Mouse (Mus musculus): ENCODE measurements around the gene Rps8. TPM values are rescaled to one million over a fixed set of nuclear protein-coding genes. Genes with fewer than 3 reads are reported as not detected.

The Rps8 gene
- total and polyA plus RNA-seq, 3 experiments = 1,132 to 5,186 (median 1,156) TPM

DNA sequence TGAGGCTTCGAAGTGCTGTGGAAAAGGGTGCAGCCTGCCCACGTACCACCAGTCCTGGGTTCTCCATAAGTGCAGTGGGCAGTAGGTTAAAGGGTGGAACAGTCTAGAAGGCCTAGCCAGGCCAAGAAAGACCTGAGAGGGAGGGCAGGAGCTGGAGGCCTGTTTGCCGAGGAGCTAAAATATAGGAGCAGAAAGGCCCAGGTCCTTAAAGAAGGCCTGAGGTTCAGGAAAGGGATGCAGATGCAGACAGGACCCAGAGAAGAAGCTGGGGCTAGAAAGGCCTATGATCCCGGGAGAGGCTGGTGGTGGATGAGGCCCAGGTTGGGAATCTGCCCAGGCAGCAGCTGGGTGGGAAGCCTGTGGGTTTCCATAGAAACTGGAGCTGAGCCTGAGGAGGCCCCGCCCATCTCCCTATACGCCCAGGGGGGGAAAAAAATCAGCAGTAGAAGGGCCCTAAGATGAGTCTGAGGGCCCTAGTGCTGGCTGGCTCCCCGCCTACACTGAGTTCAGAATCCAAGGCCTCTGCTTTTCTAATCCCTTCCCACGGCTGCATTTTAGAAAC lies 30.6 kb downstream of the Rps8 start, which contains the start of gene Btbd19:
Btbd19 (minus strand) TSS at position 378 of the 562 bp plus-strand sequence.
- Histone ChIP-seq H3K9me3 (replicated peaks; ENCODE audit: insufficient read depth, low read length) (no peaks in the 10 kb centered on the region), H3K4me1 (ENCODE audit: control insufficient read depth in 1 of 2, insufficient read depth in 2 of 2, low read length in 2 of 2) (peaks cover 5 to 36% of the 10 kb centered on the region in 2 experiments), H3K27ac (ENCODE audit: control insufficient read depth, low read depth, low read length) (peak within 1 kb of the TSS; percentile 100), H3K79me2 (ENCODE audit: control insufficient read depth, insufficient read depth, low read length, poor library complexity) (peaks cover 5% of the 10 kb centered on the region; the same call in 1 of the 2 replicates), H3K36me3 (ENCODE audit: control insufficient read depth in 1 of 2, insufficient read depth in 2 of 2, low read length in 2 of 2) (peaks cover 0 to 30% of the 10 kb centered on the region in 2 experiments; a peak in 2 of 4 replicates), H3K9ac (ENCODE audit: control insufficient read depth, low read depth, low read length, poor library complexity, severe bottlenecking) (peak within 1 kb of the TSS; percentile 83), H3K4me3 (ENCODE audit: control insufficient read depth in 1 of 2, insufficient read depth in 1 of 2, low read depth in 2 of 2, low read length in 2 of 2) (peak within 1 kb of the TSS; percentile 32 to 54), H3K27me3 (ENCODE audit: control insufficient read depth in 1 of 2, insufficient read depth in 2 of 2, low read length in 2 of 2) (no peaks in the 10 kb centered on the region)
- DNase-seq (ENCODE audit: low read depth, low spot score) = peak; percentile 76
- TF ChIP-seq CHD1 (IDR thresholded peaks at IDR 0.05; ENCODE audit: low read depth, low read length) = 0 out of 2 replicates have a peak, but pooled peaks have one; percentile 94
- peak; percentile 68 for TF ChIP-seq ZNF384 (IDR thresholded peaks at IDR 0.05; ENCODE audit: low read depth, low read length)
- no peak for TF ChIP-seq RCOR1 (IDR thresholded peaks at IDR 0.05; ENCODE audit: low read depth, low read length)
- peak; percentile 55; the same call in 1 of the 2 replicates for TF ChIP-seq SIN3A (IDR thresholded peaks at IDR 0.05; ENCODE audit: low read length)
- peak; percentile 11; the same call in 1 of the 2 replicates for TF ChIP-seq ETS1 (IDR thresholded peaks at IDR 0.05; ENCODE audit: low read depth, low read length)
- no peak for TF ChIP-seq ZC3H11A (IDR thresholded peaks at IDR 0.05; ENCODE audit: low read depth, low read length)
- peak; percentile 36; the same call in 1 of the 2 replicates for TF ChIP-seq MXI1 (IDR thresholded peaks at IDR 0.05; ENCODE audit: low read depth, low read length)
- no peak for TF ChIP-seq SMC3 (IDR thresholded peaks at IDR 0.05; ENCODE audit: low read depth, low read length)

DNA sequence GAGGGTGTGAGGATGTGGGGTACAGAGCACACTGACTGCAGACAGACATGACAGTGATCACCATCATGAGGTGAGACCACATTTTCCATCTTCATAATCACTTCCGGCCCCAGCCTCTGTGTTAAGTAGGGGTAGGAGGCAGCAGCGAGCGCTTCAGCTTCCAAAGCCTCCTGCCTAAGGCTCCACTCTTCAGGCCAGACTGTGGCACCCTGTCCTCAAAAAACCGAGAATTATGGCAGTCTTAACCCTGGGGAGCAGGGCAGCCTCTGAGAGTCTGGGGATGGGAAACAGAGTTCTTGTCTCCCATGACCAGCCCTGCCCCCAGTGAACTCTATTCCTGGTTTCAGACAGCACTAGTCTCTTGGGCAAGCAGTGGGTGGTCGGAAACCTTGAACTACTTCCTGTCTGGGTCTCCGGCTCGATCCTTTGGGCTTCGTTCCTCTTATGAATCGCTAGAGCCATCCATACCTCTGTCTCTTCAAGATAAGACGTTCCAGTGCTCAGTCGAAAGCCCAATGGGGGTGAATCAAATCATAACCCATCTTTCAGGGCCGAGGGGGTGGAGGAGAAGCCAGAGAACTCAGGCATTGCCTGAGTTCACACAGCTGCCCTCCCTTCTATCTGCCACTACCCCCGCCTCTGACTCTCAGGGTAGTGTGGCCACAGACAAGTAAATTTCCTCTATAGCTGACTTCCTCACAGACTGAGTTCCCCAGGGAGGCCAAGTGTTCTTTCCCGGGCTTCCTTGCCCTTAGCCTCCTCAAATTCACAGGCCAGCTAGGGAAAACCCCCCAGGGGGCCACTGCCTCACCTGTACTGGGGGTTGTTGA lies 31.3 kb downstream of the Rps8 start:
- H3K36me3 ChIP-seq (ENCODE audit: control insufficient read depth in 1 of 2, insufficient read depth in 2 of 2, low read length in 2 of 2) = peaks cover 0 to 31% of the 10 kb centered on the region in 2 experiments; a peak in 2 of 4 replicates
- peak overlapping the region; percentile 100 for H3K27ac ChIP-seq (ENCODE audit: control insufficient read depth, low read depth, low read length)
- peaks cover 11% of the 10 kb centered on the region; the same call in 1 of the 2 replicates for H3K79me2 ChIP-seq (ENCODE audit: control insufficient read depth, insufficient read depth, low read length, poor library complexity)
- H3K4me1 ChIP-seq (ENCODE audit: control insufficient read depth in 1 of 2, insufficient read depth in 2 of 2, low read length in 2 of 2) = peaks cover 5 to 36% of the 10 kb centered on the region in 2 experiments
- H3K9ac ChIP-seq (ENCODE audit: control insufficient read depth, low read depth, low read length, poor library complexity, severe bottlenecking) = peak overlapping the region; percentile 83
- H3K9me3 ChIP-seq (replicated peaks; ENCODE audit: insufficient read depth, low read length) = no peaks in the 10 kb centered on the region
- DNase-seq (ENCODE audit: low read depth, low spot score) = peak; percentile 96
- no peaks in the 10 kb centered on the region for H3K27me3 ChIP-seq (ENCODE audit: control insufficient read depth in 1 of 2, insufficient read depth in 2 of 2, low read length in 2 of 2)
- peak overlapping the region; percentile 32 to 54 for H3K4me3 ChIP-seq (ENCODE audit: control insufficient read depth in 1 of 2, insufficient read depth in 1 of 2, low read depth in 2 of 2, low read length in 2 of 2)
- TF ChIP-seq USF1 (IDR thresholded peaks at IDR 0.05; ENCODE audit: low read depth, low read length) (no peak), CTCF (IDR thresholded peaks at IDR 0.05 in 2 of 3, conservative IDR thresholded peaks at IDR 0.05 in 1 of 3; ENCODE audit: control insufficient read depth in 1 of 3, insufficient read depth in 1 of 3, low read depth in 2 of 3, low read length in 3 of 3, poor library complexity in 1 of 3, severe bottlenecking in 1 of 3) (no peak), BHLHE40 (IDR thresholded peaks at IDR 0.05; ENCODE audit: borderline replicate concordance, low read depth, low read length) (no peak), RCOR1 (IDR thresholded peaks at IDR 0.05; ENCODE audit: low read depth, low read length) (no peak; the same call in none of the 2 replicates), MXI1 (IDR thresholded peaks at IDR 0.05; ENCODE audit: low read depth, low read length) (no peak), MYC (IDR thresholded peaks at IDR 0.05; ENCODE audit: low read depth, low read length) (0 out of 2 replicates have a peak, but pooled peaks have one; percentile 17), JUND (IDR thresholded peaks at IDR 0.05; ENCODE audit: low read depth, low read length) (no peak), EP300 (IDR thresholded peaks at IDR 0.05; ENCODE audit: low read depth in 1 of 2, low read length in 2 of 2) (peak; percentile 39 to 77; a peak in 3 of 4 replicates), MAFK (IDR thresholded peaks at IDR 0.05; ENCODE audit: borderline replicate concordance, low read depth, low read length) (no peak; the same call in 1 of the 2 replicates), SIN3A (IDR thresholded peaks at IDR 0.05; ENCODE audit: low read length) (peak; percentile 74; the same call in 1 of the 2 replicates), MAX (IDR thresholded peaks at IDR 0.05; ENCODE audit: low read length) (no peak), POLR2A (IDR thresholded peaks at IDR 0.05; ENCODE audit: control insufficient read depth in 1 of 2, insufficient read depth in 1 of 2, low read depth in 1 of 2, low read length in 2 of 2, poor library complexity in 1 of 2) (peak in 1 of 2 experiments; percentile 71; a peak in 2 of 4 replicates), CHD1 (IDR thresholded peaks at IDR 0.05; ENCODE audit: low read depth, low read length) (no peak), MYB (IDR thresholded peaks at IDR 0.05; ENCODE audit: low read depth, low read length) (no peak), UBTF (IDR thresholded peaks at IDR 0.05; ENCODE audit: borderline replicate concordance, insufficient read depth, low read depth, low read length) (no peak), GABPA (IDR thresholded peaks at IDR 0.05; ENCODE audit: low read depth, low read length) (no peak), CHD2 (IDR thresholded peaks at IDR 0.05; ENCODE audit: low read length) (no peak; the same call in 1 of the 2 replicates), TBP (IDR thresholded peaks at IDR 0.05; ENCODE audit: low read depth, low read length) (no peak; the same call in none of the 2 replicates), NELFE (IDR thresholded peaks at IDR 0.05; ENCODE audit: low read depth, low read length) (peak; percentile 66), ZMIZ1 (IDR thresholded peaks at IDR 0.05; ENCODE audit: low read depth, low read length) (no peak; the same call in 1 of the 2 replicates), KAT2A (conservative IDR thresholded peaks at IDR 0.05; ENCODE audit: low read depth, low read length) (no peak), MEF2A (IDR thresholded peaks at IDR 0.05; ENCODE audit: extremely low read depth, insufficient replicate concordance, low read depth, low read length, poor library complexity, severe bottlenecking) (no peak), NRF1 (IDR thresholded peaks at IDR 0.05; ENCODE audit: insufficient read depth, low read depth, low read length, poor library complexity, severe bottlenecking) (no peak), ZC3H11A (IDR thresholded peaks at IDR 0.05; ENCODE audit: low read depth, low read length) (no peak)

Measured in MEL (cell line).